In the genomic region with DNA sequence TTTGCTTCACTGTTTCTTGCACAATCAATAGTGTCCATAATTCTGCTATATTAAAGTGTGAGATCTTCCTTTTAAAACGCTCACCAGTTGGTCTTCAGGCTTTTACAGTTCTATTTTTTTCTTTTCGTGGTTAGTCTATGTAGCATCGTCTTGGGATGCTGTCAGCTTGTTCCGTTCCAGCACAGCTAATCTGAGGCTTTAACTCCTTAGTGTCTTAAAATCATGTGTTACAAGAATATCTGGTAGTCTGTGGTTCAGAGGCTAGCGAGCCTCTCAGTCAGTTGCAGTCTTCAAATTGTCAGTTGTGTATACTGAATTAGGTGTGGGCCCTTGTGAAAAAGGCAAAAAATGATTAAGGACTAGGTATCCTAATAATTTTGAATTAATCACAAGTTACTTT, we compare ENCODE assay signal across 13 mouse cellular contexts. TPM values are rescaled to one million over a fixed set of nuclear protein-coding genes. Genes with fewer than 3 reads are reported as not detected.
A peak's percentile ranks its signal among the peaks of the same experiment; 100 is the strongest.
DNase-seq lines count a peak whose midpoint lies in the region; ATAC-seq and TF ChIP-seq lines count a peak whose summit lies in the region.
"Had no signal": no experiment of that assay in that cellular context is flagged by ENCODE, and none has a peak within 500 bp of the region (broad histone marks: within the 10 kb centered on the region; RNA-seq: fewer than 3 reads in every experiment).

No protein-coding gene starts in this region.

- no peak overlapping the region for H3K4me2 ChIP-seq in kidney, postnatal 0 days (ENCODE audit: low read length)
- peak overlapping the region; percentile 45 for H3K4me2 ChIP-seq in midbrain, postnatal 0 days (ENCODE audit: low read depth, low read length, poor library complexity, severe bottlenecking)
- H3K4me2 ChIP-seq in kidney, embryonic 16.5 days (replicated peaks; ENCODE audit: low read depth, low read length), result no peak overlapping the region

- no peak for TF ChIP-seq CTCF in kidney, postnatal 0 days (IDR thresholded peaks at IDR 0.05; ENCODE audit: low read depth)
- TF ChIP-seq CTCF in midbrain, postnatal 0 days (IDR thresholded peaks at IDR 0.05), result no peak

- no peak overlapping the region for H3K9ac ChIP-seq in kidney, postnatal 0 days (ENCODE audit: low read depth, low read length)
- H3K9ac ChIP-seq in midbrain, postnatal 0 days (replicated peaks; ENCODE audit: low read length, poor library complexity, severe bottlenecking), result peak overlapping the region; percentile 44
- no peak overlapping the region for H3K9ac ChIP-seq in kidney, embryonic 16.5 days (replicated peaks; ENCODE audit: low read length)

- H3K4me1 ChIP-seq in kidney, postnatal 0 days (replicated peaks; ENCODE audit: insufficient read depth, low read length), result no peaks in the 10 kb centered on the region
- peaks cover 4% of the 10 kb centered on the region; the same call in 1 of the 2 replicates for H3K4me1 ChIP-seq in hindbrain, embryonic 10.5 days (replicated peaks)
- no peaks in the 10 kb centered on the region for H3K4me1 ChIP-seq in midbrain, postnatal 0 days (ENCODE audit: insufficient read depth, low read length)
- H3K4me1 ChIP-seq in kidney, embryonic 16.5 days (ENCODE audit: insufficient read depth, low read length), result no peaks in the 10 kb centered on the region

- no peak overlapping the region for H3K27ac ChIP-seq in kidney, postnatal 0 days
- H3K27ac ChIP-seq in hindbrain, embryonic 10.5 days, result no peak overlapping the region
- no peak overlapping the region for H3K27ac ChIP-seq in midbrain, postnatal 0 days (ENCODE audit: low read depth, low read length)
- no peak overlapping the region for H3K27ac ChIP-seq in kidney, embryonic 16.5 days (ENCODE audit: low read length)

- no peaks in the 10 kb centered on the region for H3K36me3 ChIP-seq in kidney, postnatal 0 days (ENCODE audit: insufficient read depth, low read length)
- no peaks in the 10 kb centered on the region for H3K36me3 ChIP-seq in hindbrain, embryonic 10.5 days
- no peaks in the 10 kb centered on the region for H3K36me3 ChIP-seq in midbrain, postnatal 0 days (ENCODE audit: insufficient read depth, low read length)
- no peaks in the 10 kb centered on the region for H3K36me3 ChIP-seq in kidney, embryonic 16.5 days (ENCODE audit: insufficient read depth, low read length)

- H3K27me3 ChIP-seq in kidney, postnatal 0 days (ENCODE audit: insufficient read depth, low read length), result no peaks in the 10 kb centered on the region
- no peaks in the 10 kb centered on the region for H3K27me3 ChIP-seq in hindbrain, embryonic 10.5 days (ENCODE audit: insufficient read depth, poor library complexity, severe bottlenecking)
- H3K27me3 ChIP-seq in midbrain, postnatal 0 days (ENCODE audit: insufficient read depth, low read length), result no peaks in the 10 kb centered on the region
- no peaks in the 10 kb centered on the region for H3K27me3 ChIP-seq in kidney, embryonic 16.5 days (ENCODE audit: insufficient read depth, low read length)
- H3K27me3 ChIP-seq: Patski had no signal

- H3K9me3 ChIP-seq in kidney, postnatal 0 days (replicated peaks; ENCODE audit: low read length), result no peaks in the 10 kb centered on the region
- no peaks in the 10 kb centered on the region for H3K9me3 ChIP-seq in hindbrain, embryonic 10.5 days
- H3K9me3 ChIP-seq in midbrain, postnatal 0 days (ENCODE audit: low read length), result no peaks in the 10 kb centered on the region
- no peaks in the 10 kb centered on the region for H3K9me3 ChIP-seq in kidney, embryonic 16.5 days (ENCODE audit: low read length)

- H3K4me3 ChIP-seq in kidney, postnatal 0 days (replicated peaks; ENCODE audit: low read depth, low read length), result no peak overlapping the region
- H3K4me3 ChIP-seq in hindbrain, embryonic 10.5 days, result peak overlapping the region; percentile 20; the same call in 1 of the 2 replicates
- peak overlapping the region; percentile 52 for H3K4me3 ChIP-seq in midbrain, postnatal 0 days (ENCODE audit: low read depth, low read length)
- H3K4me3 ChIP-seq in kidney, embryonic 16.5 days (ENCODE audit: low read length), result no peak overlapping the region

- DNase-seq in cerebellum, postnatal 14 days, result peak; percentile 42 to 62
- DNase-seq in kidney, postnatal 0 days (ENCODE audit: low spot score), result peak; percentile 8
- no peak for DNase-seq in kidney, postnatal 25 days
- no peak for DNase-seq in hindbrain, embryonic 10.5 days (ENCODE audit: low spot score)
- DNase-seq in midbrain, postnatal 0 days (ENCODE audit: low spot score), result peak; percentile 53
- DNase-seq in gastrocnemius, postnatal 10 days, result no peak
- DNase-seq: gastrocnemius, postnatal 14 days; kidney, adult 9 months; lung, adult 2 months; right cerebral cortex, postnatal 4 days had no signal

- no peak for ATAC-seq in cerebellum, adult (ENCODE audit: insufficient number of reproducible peaks, low FRiP score, low TSS enrichment)
- ATAC-seq in kidney, postnatal 0 days (replicated peaks; ENCODE audit: low FRiP score, low read depth), result no peak
- ATAC-seq in midbrain, postnatal 0 days (ENCODE audit: low FRiP score), result no peak
- no peak for ATAC-seq in kidney, embryonic 16.5 days (ENCODE audit: low FRiP score, low TSS enrichment)
- ATAC-seq: Patski had no signal

- WGBS in kidney, postnatal 0 days, result 47% methylated on average over 5 of the region's 5 CpGs
- 66% methylated on average over 5 of the region's 5 CpGs for WGBS in hindbrain, embryonic 10.5 days
- 12% methylated on average over 5 of the region's 5 CpGs for WGBS in midbrain, postnatal 0 days
- 55% methylated on average over 5 of the region's 5 CpGs for WGBS in kidney, embryonic 16.5 days

RNA-seq across cellular contexts. Expression of a gene that starts 1.5 kb away (rescaled TPM):
- polyA plus RNA-seq in kidney, postnatal 0 days (2015; fragmentation: Nextera tagmentation; extraction: Ambion mirVana), result 0.25 and 0.45 TPM in 2 replicates
- 2.4 and 4.9 TPM in 2 replicates for polyA plus RNA-seq in hindbrain, embryonic 10.5 days (2016; fragmentation: Nextera tagmentation; extraction: Ambion mirVana)
- total RNA-seq in midbrain, postnatal 0 days (2014; rRNA removed), result 21.2 and 22.6 TPM in 2 replicates
- polyA plus RNA-seq in midbrain, postnatal 0 days (2015; fragmentation: Nextera tagmentation; extraction: Ambion mirVana), result 17.5 and 19.0 TPM in 2 replicates
- not detected for total RNA-seq in gastrocnemius, postnatal 10 days (2021)
- polyA plus RNA-seq in kidney, embryonic 16.5 days (2015; fragmentation: Nextera tagmentation; extraction: Ambion mirVana), result 0.39 and 0.46 TPM in 2 replicates
- total RNA-seq: gastrocnemius, postnatal 14 days had no signal
- polyA plus RNA-seq: lung, adult 2 months had no signal

RNA-seq across cellular contexts. Expression of a gene that starts 57.6 kb away (rescaled TPM):
- polyA plus RNA-seq in kidney, postnatal 0 days (2015; fragmentation: Nextera tagmentation; extraction: Ambion mirVana), result 22.9 and 24.1 TPM in 2 replicates
- 26.9 TPM in 2 replicates for polyA plus RNA-seq in hindbrain, embryonic 10.5 days (2016; fragmentation: Nextera tagmentation; extraction: Ambion mirVana)
- 41.1 and 51.8 TPM in 2 replicates for total RNA-seq in midbrain, postnatal 0 days (2014; rRNA removed)
- polyA plus RNA-seq in midbrain, postnatal 0 days (2015; fragmentation: Nextera tagmentation; extraction: Ambion mirVana), result 16.9 and 18.8 TPM in 2 replicates
- total RNA-seq in gastrocnemius, postnatal 10 days (2021), result 10 to 100 TPM; 24.9 to 26.4 TPM
- 27.6 and 30.0 TPM in 2 replicates for polyA plus RNA-seq in kidney, embryonic 16.5 days (2015; fragmentation: Nextera tagmentation; extraction: Ambion mirVana)

RNA-seq across cellular contexts. Expression of a gene that starts 57.6 kb away (rescaled TPM):
- polyA plus RNA-seq in kidney, postnatal 0 days (2015; fragmentation: Nextera tagmentation; extraction: Ambion mirVana), result 12.8 and 13.4 TPM in 2 replicates
- 6.9 and 10.5 TPM in 2 replicates for polyA plus RNA-seq in hindbrain, embryonic 10.5 days (2016; fragmentation: Nextera tagmentation; extraction: Ambion mirVana)
- total RNA-seq in midbrain, postnatal 0 days (2014; rRNA removed), result 3.9 and 8.6 TPM in 2 replicates
- 5.9 and 8.3 TPM in 2 replicates for polyA plus RNA-seq in midbrain, postnatal 0 days (2015; fragmentation: Nextera tagmentation; extraction: Ambion mirVana)
- total RNA-seq in gastrocnemius, postnatal 10 days (2021), result 1 to 10 TPM; 4.7 to 5.6 TPM
- 9.4 and 9.9 TPM in 2 replicates for polyA plus RNA-seq in kidney, embryonic 16.5 days (2015; fragmentation: Nextera tagmentation; extraction: Ambion mirVana)

Comparison
In these comparisons a context has a peak if more than half of its experiments do, and no peak if none do; other contexts are left out.
1. DNase-seq: peak in cerebellum, postnatal 14 days (2 of 2), kidney, postnatal 0 days (single experiment) and midbrain, postnatal 0 days (single experiment); none in kidney, postnatal 25 days (0 of 2), hindbrain, embryonic 10.5 days (single experiment) and gastrocnemius, postnatal 10 days (single experiment).
2. H3K4me3 ChIP-seq: peak in hindbrain, embryonic 10.5 days (single experiment) and midbrain, postnatal 0 days (single experiment); none in kidney, postnatal 0 days (single experiment) and kidney, embryonic 16.5 days (single experiment).